Mouse (Mus musculus) hindbrain, embryonic 12.5 days (tissue): Measurements from ENCODE around the gene Hba-x. TPM values are rescaled to one million over a fixed set of nuclear protein-coding genes. Genes with fewer than 3 reads are reported as not detected.

Source experiments
- ATAC-seq: fragments of 200-750 bp; cut with Nextera tagmentation; 2 replicates; pipeline ENCODE4 v1.8.0; 2017; ENCODE audit warnings: moderate TSS enrichment; ENCODE audit not compliant: low FRiP score
- H3K27ac ChIP-seq: fragments of 300-500 bp; sonication (generic); 2 replicates; pipeline ENCODE4 v1.5.1; 2016; ENCODE audit warnings: mild to moderate bottlenecking
- H3K27me3 ChIP-seq: fragments of 300-500 bp; sonication (generic); 2 replicates; pipeline ENCODE4 v1.6.1; 2016; ENCODE audit warnings: mild to moderate bottlenecking
- H3K36me3 ChIP-seq: fragments of 300-500 bp; sonication (generic); 2 replicates; pipeline ENCODE4 v1.6.1; 2016; ENCODE audit warnings: mild to moderate bottlenecking
- H3K4me1 ChIP-seq: fragments of 300-500 bp; sonication (generic); 2 replicates; pipeline ENCODE4 v1.6.1; 2016
- H3K4me2 ChIP-seq: fragments of 300-500 bp; sonication (generic); replicated peaks from 2 replicates; pipeline ENCODE4 v1.6.1; 2016; ENCODE audit warnings: mild to moderate bottlenecking
- H3K4me3 ChIP-seq: fragments of 300-500 bp; sonication (generic); 2 replicates; pipeline ENCODE4 v1.5.1; 2016; ENCODE audit warnings: mild to moderate bottlenecking
- H3K9ac ChIP-seq: fragments of 300-500 bp; sonication (generic); 2 replicates; pipeline ENCODE4 v1.6.1; 2016; ENCODE audit warnings: mild to moderate bottlenecking, moderate library complexity
- H3K9me3 ChIP-seq: fragments of 300-500 bp; sonication (generic); replicated peaks from 2 replicates; pipeline ENCODE4 v1.6.1; 2016; ENCODE audit warnings: mild to moderate bottlenecking
- WGBS: fragments of 180-500 bp; shearing (Covaris S2); methylation state at CpG from one replicate; pipeline ENCODE4 v1.1.7; 2016; 5-methylcytosine and 5-hydroxymethylcytosine counted together
- polyA plus RNA-seq: library from polyadenylated mRNA; unstranded; fragments of >200 nt; fragmentation: Nextera tagmentation; extraction: Ambion mirVana; gene quantifications from 2 replicates; pipeline ENCODE4 v1.2.1, GENCODE M21; 2016

Gene Hba-x
- polyA plus RNA-seq, result 1,600 and 2,073 TPM in 2 replicates

GRCm38 (mm10) chr11:32276347-32276746 is at the start of gene Hba-x:
Hba-x (plus strand) TSS chr11:32276400.
- Histone ChIP-seq H3K27ac (no peak within 1 kb of the TSS), H3K4me1 (no peaks in the 10 kb centered on the region), H3K36me3 (no peaks in the 10 kb centered on the region), H3K9ac (no peak within 1 kb of the TSS), H3K4me2 (no peak within 1 kb of the TSS), H3K4me3 (no peak within 1 kb of the TSS), H3K27me3 (peaks cover 22% of the 10 kb centered on the region; the same call in 1 of the 2 replicates), H3K9me3 (no peaks in the 10 kb centered on the region)
- no peak for ATAC-seq
- 75% methylated on average over 3 of the region's 3 CpGs for WGBS

- H3K4me3 ChIP-seq, result peak overlapping the region; percentile 64
- ATAC-seq, result no peak
- peaks cover 25% of the 10 kb centered on the region for H3K27me3 ChIP-seq
- peak overlapping the region; percentile 72 for H3K4me2 ChIP-seq
- peaks cover 34% of the 10 kb centered on the region for H3K4me1 ChIP-seq
- 58% methylated on average over 1 of the region's 1 CpGs for WGBS
- peak overlapping the region; percentile 77 for H3K9ac ChIP-seq
- H3K9me3 ChIP-seq, result no peaks in the 10 kb centered on the region
- H3K36me3 ChIP-seq, result peaks cover 34% of the 10 kb centered on the region
- no peak overlapping the region for H3K27ac ChIP-seq
Observed at GRCm38 (mm10) chr11:32227041-32227440, 49.2 kb upstream of the Hba-x start.

- WGBS, result 88% methylated on average over 9 of the region's 9 CpGs
- Histone ChIP-seq H3K4me1 (peaks cover 29% of the 10 kb centered on the region), H3K27me3 (peaks cover 21% of the 10 kb centered on the region), H3K9ac (0 out of 2 replicates have a peak overlapping the region, but pooled peaks have one; percentile 9), H3K27ac (no peak overlapping the region), H3K4me3 (no peak overlapping the region), H3K4me2 (peak overlapping the region; percentile 72), H3K9me3 (no peaks in the 10 kb centered on the region), H3K36me3 (peaks cover 39% of the 10 kb centered on the region)
- ATAC-seq, result no peak
Observed at GRCm38 (mm10) chr11:32227555-32227954, 48.6 kb upstream of the Hba-x start.

GRCm38 (mm10) chr11:32228292-32228845 is 47.8 kb upstream of the Hba-x start:
- Histone ChIP-seq H3K27me3 (peaks cover 12% of the 10 kb centered on the region), H3K9me3 (no peaks in the 10 kb centered on the region)

GRCm38 (mm10) chr11:32230220-32230619 is 46.0 kb upstream of the Hba-x start:
- no peak overlapping the region for H3K4me2 ChIP-seq
- peaks cover 64% of the 10 kb centered on the region for H3K36me3 ChIP-seq
- no peak overlapping the region for H3K4me3 ChIP-seq
- H3K9me3 ChIP-seq, result no peaks in the 10 kb centered on the region
- H3K27me3 ChIP-seq, result no peaks in the 10 kb centered on the region
- WGBS, result 91% methylated on average over 4 of the region's 4 CpGs
- no peak for ATAC-seq
- peaks cover 15% of the 10 kb centered on the region for H3K4me1 ChIP-seq
- H3K27ac ChIP-seq, result no peak overlapping the region
- no peak overlapping the region for H3K9ac ChIP-seq

More at GRCm38 (mm10) chr11:32228292-32228845, 47.8 kb upstream of the Hba-x start:
- Histone ChIP-seq H3K9ac (no peak overlapping the region), H3K36me3 (peaks cover 46% of the 10 kb centered on the region), H3K4me3 (no peak overlapping the region), H3K27ac (no peak overlapping the region), H3K4me1 (peaks cover 23% of the 10 kb centered on the region), H3K4me2 (no peak overlapping the region)
- ATAC-seq, result no peak
- WGBS, result 92% methylated on average over 3 of the region's 3 CpGs

- Histone ChIP-seq H3K4me2 (no peak overlapping the region), H3K27me3 (no peaks in the 10 kb centered on the region), H3K36me3 (peaks cover 64% of the 10 kb centered on the region), H3K4me1 (peaks cover 12% of the 10 kb centered on the region), H3K27ac (no peak overlapping the region), H3K4me3 (no peak overlapping the region), H3K9ac (no peak overlapping the region), H3K9me3 (no peaks in the 10 kb centered on the region)
- ATAC-seq, result no peak
- 96% methylated on average over 2 of the region's 2 CpGs for WGBS
Observed at GRCm38 (mm10) chr11:32231125-32231524, 45.1 kb upstream of the Hba-x start.

GRCm38 (mm10) chr11:32232848-32233247 is 43.4 kb upstream of the Hba-x start:
- H3K4me2 ChIP-seq, result no peak overlapping the region
- ATAC-seq, result peak; percentile 32; the same call in 1 of the 2 replicates
- peak overlapping the region; percentile 32; the same call in 1 of the 2 replicates for H3K9ac ChIP-seq
- H3K4me1 ChIP-seq, result peaks cover 8% of the 10 kb centered on the region
- H3K9me3 ChIP-seq, result no peaks in the 10 kb centered on the region
- H3K27me3 ChIP-seq, result no peaks in the 10 kb centered on the region
- H3K36me3 ChIP-seq, result peaks cover 64% of the 10 kb centered on the region
- WGBS, result 81% methylated on average over 10 of the region's 10 CpGs
- no peak overlapping the region for H3K27ac ChIP-seq
- H3K4me3 ChIP-seq, result no peak overlapping the region

GRCm38 (mm10) chr11:32233895-32234294 is 42.3 kb upstream of the Hba-x start:
- Histone ChIP-seq H3K4me2 (no peak overlapping the region), H3K27me3 (no peaks in the 10 kb centered on the region), H3K9me3 (no peaks in the 10 kb centered on the region), H3K4me1 (peaks cover 8% of the 10 kb centered on the region), H3K27ac (no peak overlapping the region), H3K36me3 (peaks cover 59% of the 10 kb centered on the region), H3K4me3 (no peak overlapping the region), H3K9ac (no peak overlapping the region)
- ATAC-seq, result no peak
- 89% methylated on average over 3 of the region's 3 CpGs for WGBS

- peaks cover 56% of the 10 kb centered on the region for H3K36me3 ChIP-seq
- ATAC-seq, result no peak
- H3K4me2 ChIP-seq, result no peak overlapping the region
- peaks cover 8% of the 10 kb centered on the region for H3K4me1 ChIP-seq
- H3K9me3 ChIP-seq, result no peaks in the 10 kb centered on the region
- H3K4me3 ChIP-seq, result no peak overlapping the region
- H3K27ac ChIP-seq, result no peak overlapping the region
- WGBS, result 96% methylated on average over 6 of the region's 6 CpGs
- H3K9ac ChIP-seq, result no peak overlapping the region
- H3K27me3 ChIP-seq, result no peaks in the 10 kb centered on the region
Observed at GRCm38 (mm10) chr11:32234816-32235485, 41.2 kb upstream of the Hba-x start.

- Histone ChIP-seq H3K4me3 (no peak overlapping the region), H3K36me3 (peaks cover 56% of the 10 kb centered on the region), H3K9ac (no peak overlapping the region), H3K9me3 (no peaks in the 10 kb centered on the region), H3K27me3 (no peaks in the 10 kb centered on the region), H3K4me1 (peaks cover 8% of the 10 kb centered on the region), H3K27ac (no peak overlapping the region), H3K4me2 (no peak overlapping the region)
- ATAC-seq, result no peak
- WGBS, result 60% methylated on average over 3 of the region's 3 CpGs
Observed at GRCm38 (mm10) chr11:32235646-32236045, 40.6 kb upstream of the Hba-x start.

GRCm38 (mm10) chr11:32236132-32236531 is 40.1 kb upstream of the Hba-x start:
- H3K9me3 ChIP-seq, result no peaks in the 10 kb centered on the region
- no peak overlapping the region for H3K4me2 ChIP-seq
- ATAC-seq, result no peak
- H3K4me1 ChIP-seq, result peaks cover 8% of the 10 kb centered on the region
- H3K36me3 ChIP-seq, result peaks cover 56% of the 10 kb centered on the region
- 80% methylated on average over 2 of the region's 2 CpGs for WGBS
- no peak overlapping the region for H3K27ac ChIP-seq
- H3K27me3 ChIP-seq, result no peaks in the 10 kb centered on the region
- no peak overlapping the region for H3K4me3 ChIP-seq
- H3K9ac ChIP-seq, result no peak overlapping the region

GRCm38 (mm10) chr11:32236712-32237410 is 39.3 kb upstream of the Hba-x start:
- no peak overlapping the region for H3K9ac ChIP-seq
- H3K36me3 ChIP-seq, result peaks cover 49% of the 10 kb centered on the region
- no peak overlapping the region for H3K4me2 ChIP-seq
- 62% methylated on average over 9 of the region's 9 CpGs for WGBS
- no peak for ATAC-seq
- no peaks in the 10 kb centered on the region for H3K9me3 ChIP-seq
- H3K27me3 ChIP-seq, result no peaks in the 10 kb centered on the region
- H3K4me1 ChIP-seq, result peaks cover 8% of the 10 kb centered on the region
- H3K27ac ChIP-seq, result no peak overlapping the region
- H3K4me3 ChIP-seq, result no peak overlapping the region
